11 mouse cellular contexts compared by ENCODE assay signal in genomic region chr14:95876785-95877510, GRCm38 (mm10). TPM values are rescaled to one million over a fixed set of nuclear protein-coding genes. Genes with fewer than 3 reads are reported as not detected.
A peak's percentile ranks its signal among the peaks of the same experiment; 100 is the strongest.
DNase-seq lines count a peak whose midpoint lies in the region; ATAC-seq lines count a peak whose summit lies in the region.
"Had no signal": no experiment of that assay in that cellular context is flagged by ENCODE, and none has a peak within 500 bp of the region (broad histone marks: within the 10 kb centered on the region; RNA-seq: fewer than 3 reads in every experiment).

No protein-coding gene starts in this region.

- H3K4me1 ChIP-seq in midbrain, embryonic 13.5 days (replicated peaks): no peaks in the 10 kb centered on the region; the same call in 1 of the 2 replicates
- H3K4me1 ChIP-seq in midbrain, embryonic 11.5 days (ENCODE audit: control insufficient read depth, insufficient read depth, low read length): no peaks in the 10 kb centered on the region; the same call in 1 of the 2 replicates
- H3K4me1 ChIP-seq: liver, embryonic 13.5 days; midbrain, embryonic 12.5 days had no signal

- H3K36me3 ChIP-seq in midbrain, embryonic 13.5 days: no peaks in the 10 kb centered on the region
- no peaks in the 10 kb centered on the region for H3K36me3 ChIP-seq in midbrain, embryonic 11.5 days (ENCODE audit: control insufficient read depth, insufficient read depth, low read length)
- H3K36me3 ChIP-seq: liver, embryonic 13.5 days; midbrain, embryonic 12.5 days had no signal

- no peaks in the 10 kb centered on the region for H3K9me3 ChIP-seq in midbrain, embryonic 13.5 days
- no peaks in the 10 kb centered on the region for H3K9me3 ChIP-seq in midbrain, embryonic 11.5 days (ENCODE audit: control insufficient read depth, low read length)
- H3K9me3 ChIP-seq: liver, embryonic 13.5 days; midbrain, embryonic 12.5 days had no signal

- DNase-seq in midbrain, embryonic 11.5 days (ENCODE audit: low spot score, missing footprints): no peak
- DNase-seq in frontal cortex, postnatal 36 days (ENCODE audit: low spot score in 2 of 2): peak; percentile 87 to 95
- DNase-seq in left cerebral cortex, adult 8-10 months (ENCODE audit: low spot score in 2 of 2): peak; percentile 32 to 91
- DNase-seq in telencephalon, adult 2 months (ENCODE audit: low read depth, low spot score): peak; percentile 95
- DNase-seq: gastrocnemius, adult 2 months; liver, embryonic 13.5 days had no signal

- WGBS in midbrain, embryonic 13.5 days: 51% methylated on average over 3 of the region's 3 CpGs
- 67% methylated on average over 3 of the region's 3 CpGs for WGBS in midbrain, embryonic 11.5 days

- H3K9ac ChIP-seq in midbrain, embryonic 13.5 days (replicated peaks): no peak overlapping the region
- H3K9ac ChIP-seq in midbrain, embryonic 11.5 days (ENCODE audit: low read length): no peak overlapping the region
- H3K9ac ChIP-seq: liver, embryonic 13.5 days; midbrain, embryonic 12.5 days had no signal

- ATAC-seq in midbrain, embryonic 13.5 days: peak; percentile 56
- no peak for ATAC-seq in midbrain, embryonic 11.5 days (ENCODE audit: low FRiP score)
- ATAC-seq in erythroblast, adult 5-6 weeks (replicated peaks; ENCODE audit: low FRiP score, poor library complexity, severe bottlenecking): no peak
- no peak for ATAC-seq in inflammation-experienced regulatory T-cells, adult 6 months

- H3K4me2 ChIP-seq in midbrain, embryonic 13.5 days (replicated peaks): no peak overlapping the region
- no peak overlapping the region for H3K4me2 ChIP-seq in midbrain, embryonic 11.5 days
- H3K4me2 ChIP-seq: liver, embryonic 13.5 days; midbrain, embryonic 12.5 days had no signal

- H3K27me3 ChIP-seq in midbrain, embryonic 13.5 days: no peaks in the 10 kb centered on the region
- H3K27me3 ChIP-seq in midbrain, embryonic 11.5 days (ENCODE audit: control insufficient read depth, insufficient read depth, low read length): no peaks in the 10 kb centered on the region
- H3K27me3 ChIP-seq: liver, embryonic 13.5 days; midbrain, embryonic 12.5 days had no signal

- no peak overlapping the region for H3K4me3 ChIP-seq in midbrain, embryonic 13.5 days (replicated peaks)
- no peak overlapping the region for H3K4me3 ChIP-seq in midbrain, embryonic 11.5 days (ENCODE audit: low read depth, low read length)
- H3K4me3 ChIP-seq: gastrocnemius, adult 2 months; liver, embryonic 13.5 days; midbrain, embryonic 12.5 days had no signal

- H3K27ac ChIP-seq in midbrain, embryonic 13.5 days: no peak overlapping the region
- no peak overlapping the region for H3K27ac ChIP-seq in midbrain, embryonic 11.5 days (ENCODE audit: low read depth, low read length)
- H3K27ac ChIP-seq: gastrocnemius, adult 2 months; liver, embryonic 13.5 days; midbrain, embryonic 12.5 days had no signal

RNA-seq across cellular contexts. Expression of gene 4921530L21Rik, which starts 4.1 kb away (rescaled TPM):
- polyA plus RNA-seq in midbrain, embryonic 13.5 days (2015; fragmentation: Nextera tagmentation; extraction: Ambion mirVana): not detected in 2 replicates
- not detected in 2 replicates for polyA plus RNA-seq in midbrain, embryonic 11.5 days (2014; fragmentation: Nextera tagmentation; extraction: Ambion mirVana)
- total RNA-seq in left cerebral cortex, adult 8-10 months (2022): not detected
- total RNA-seq in erythroblast, adult 5-6 weeks (2015; ENCODE audit: low replicate concordance): not detected in 2 replicates
- total RNA-seq in erythroblast, adult 5-6 weeks (2017; ENCODE audit: low replicate concordance): not detected in 2 replicates
- not detected for polyA plus RNA-seq in inflammation-experienced regulatory T-cells, adult 6 months (2017; shearing (Covaris generic))
- total RNA-seq: gastrocnemius, adult 2 months had no signal
- polyA plus RNA-seq: liver, embryonic 13.5 days; midbrain, embryonic 12.5 days; urinary bladder, adult 2 months had no signal
